Mouse (Mus musculus) stomach, embryonic 16.5 days (tissue): ENCODE data around the gene Tlx1. TPM values are rescaled to one million over a fixed set of nuclear protein-coding genes. Genes with fewer than 3 reads are reported as not detected.

Source experiments
- ATAC-seq: fragments of 200-750 bp; cut with Nextera tagmentation; 2 replicates; pipeline ENCODE4 v1.8.0; 2017; ENCODE audit warnings: moderate number of reproducible peaks, moderate TSS enrichment; ENCODE audit not compliant: insufficient read depth, low FRiP score
- H3K27ac ChIP-seq: fragments of 300-500 bp; sonication (generic); 2 replicates; pipeline ENCODE4 v1.5.1; 2014; ENCODE audit warnings: low read length
- H3K27me3 ChIP-seq: fragments of 300-500 bp; sonication (generic); 2 replicates; pipeline ENCODE4 v1.6.1; 2014; ENCODE audit warnings: low read length, control low read depth, mixed read lengths; ENCODE audit not compliant: control insufficient read depth, insufficient read depth
- H3K36me3 ChIP-seq: fragments of 300-500 bp; sonication (generic); 2 replicates; pipeline ENCODE4 v1.6.1; 2014; ENCODE audit warnings: low read length; ENCODE audit not compliant: control insufficient read depth, insufficient read depth
- H3K4me1 ChIP-seq: fragments of 300-500 bp; sonication (generic); 2 replicates; pipeline ENCODE4 v1.6.1; 2014; ENCODE audit warnings: low read length, control low read depth, mixed read lengths; ENCODE audit not compliant: control insufficient read depth, insufficient read depth
- H3K4me2 ChIP-seq: fragments of 300-500 bp; sonication (generic); 2 replicates; pipeline ENCODE4 v1.6.1; 2014; ENCODE audit warnings: low read depth, low read length, mixed read lengths
- H3K4me3 ChIP-seq: fragments of 300-500 bp; sonication (generic); replicated peaks from 2 replicates; pipeline ENCODE4 v1.5.1; 2014; ENCODE audit warnings: mild to moderate bottlenecking, low read length
- H3K9ac ChIP-seq: fragments of 300-500 bp; sonication (generic); 2 replicates; pipeline ENCODE4 v1.6.1; 2014; ENCODE audit warnings: low read length
- H3K9me3 ChIP-seq: fragments of 300-500 bp; sonication (generic); replicated peaks from 2 replicates; pipeline ENCODE4 v1.6.1; 2016; ENCODE audit warnings: low read length, control low read depth; ENCODE audit not compliant: control insufficient read depth
- WGBS: fragments of 180-500 bp; shearing (Covaris S2); extraction: QIAGEN DNeasy Blood & Tissue Kit; methylation state at CpG from one replicate; pipeline ENCODE4 v1.1.7; 2014; 5-methylcytosine and 5-hydroxymethylcytosine counted together
- polyA plus RNA-seq: library from polyadenylated mRNA; unstranded; fragments of >200 nt; fragmentation: Nextera tagmentation; extraction: Ambion mirVana; gene quantifications from 2 replicates; pipeline ENCODE4 v1.2.1, GENCODE M21; 2015

Tlx1 gene
- 1.1 and 3.5 TPM in 2 replicates for polyA plus RNA-seq

- Histone ChIP-seq H3K27ac (peak within 1 kb of the TSS; percentile 14; the same call in 1 of the 2 replicates), H3K36me3 (no peaks in the 10 kb centered on the region), H3K4me1 (peaks cover 8% of the 10 kb centered on the region; the same call in 1 of the 2 replicates), H3K4me2 (peak within 1 kb of the TSS; percentile 40), H3K9me3 (no peaks in the 10 kb centered on the region), H3K27me3 (peaks cover 94% of the 10 kb centered on the region), H3K9ac (peak within 1 kb of the TSS; percentile 39; the same call in 1 of the 2 replicates), H3K4me3 (peak within 1 kb of the TSS; percentile 36)
- WGBS: 1% methylated on average over 60 of the region's 61 CpGs
- peak; percentile 26; the same call in 1 of the 2 replicates for ATAC-seq
Measured at GRCm38 (mm10) chr19:45150490-45151181, at the start of gene Tlx1. Gene Tlx1, plus strand, starts transcription at chr19:45150680.

GRCm38 (mm10) chr19:45105591-45105990, 44.9 kb upstream of the Tlx1 start:
- no peaks in the 10 kb centered on the region for H3K36me3 ChIP-seq
- ATAC-seq: no peak
- no peak overlapping the region for H3K4me2 ChIP-seq
- H3K4me1 ChIP-seq: no peaks in the 10 kb centered on the region
- no peaks in the 10 kb centered on the region for H3K9me3 ChIP-seq
- H3K9ac ChIP-seq: no peak overlapping the region
- H3K4me3 ChIP-seq: no peak overlapping the region
- H3K27me3 ChIP-seq: peaks cover 35% of the 10 kb centered on the region
- no peak overlapping the region for H3K27ac ChIP-seq
- 42% methylated on average over 1 of the region's 1 CpGs for WGBS

GRCm38 (mm10) chr19:45106689-45107088, 43.8 kb upstream of the Tlx1 start:
- Histone ChIP-seq H3K9me3 (no peaks in the 10 kb centered on the region), H3K9ac (no peak overlapping the region), H3K4me3 (no peak overlapping the region), H3K4me1 (no peaks in the 10 kb centered on the region), H3K27ac (no peak overlapping the region), H3K27me3 (peaks cover 35% of the 10 kb centered on the region), H3K36me3 (no peaks in the 10 kb centered on the region), H3K4me2 (no peak overlapping the region)
- WGBS: 49% methylated on average over 6 of the region's 6 CpGs
- ATAC-seq: peak; percentile 56; the same call in 1 of the 2 replicates

GRCm38 (mm10) chr19:45110681-45111080, 39.8 kb upstream of the Tlx1 start:
- 60% methylated on average over 8 of the region's 8 CpGs for WGBS
- no peaks in the 10 kb centered on the region for H3K27me3 ChIP-seq

GRCm38 (mm10) chr19:45112444-45112843, 38.0 kb upstream of the Tlx1 start:
- Histone ChIP-seq H3K9ac (no peak overlapping the region), H3K9me3 (no peaks in the 10 kb centered on the region), H3K4me3 (no peak overlapping the region), H3K4me2 (no peak overlapping the region), H3K4me1 (peaks cover 5% of the 10 kb centered on the region; the same call in 1 of the 2 replicates), H3K27ac (no peak overlapping the region), H3K27me3 (no peaks in the 10 kb centered on the region), H3K36me3 (no peaks in the 10 kb centered on the region)
- ATAC-seq: no peak
- 79% methylated on average over 6 of the region's 6 CpGs for WGBS

More at GRCm38 (mm10) chr19:45110681-45111080, 39.8 kb upstream of the Tlx1 start:
- peaks cover 5% of the 10 kb centered on the region; the same call in 1 of the 2 replicates for H3K4me1 ChIP-seq
- no peak overlapping the region for H3K9ac ChIP-seq
- H3K36me3 ChIP-seq: no peaks in the 10 kb centered on the region
- H3K4me3 ChIP-seq: no peak overlapping the region
- no peak for ATAC-seq
- no peak overlapping the region for H3K4me2 ChIP-seq
- no peak overlapping the region for H3K27ac ChIP-seq
- H3K9me3 ChIP-seq: no peaks in the 10 kb centered on the region

- H3K27me3 ChIP-seq: no peaks in the 10 kb centered on the region
- no peak overlapping the region for H3K27ac ChIP-seq
- 7% methylated on average over 18 of the region's 18 CpGs for whole genome bisulfite sequencing
- no peaks in the 10 kb centered on the region for H3K9me3 ChIP-seq
- H3K4me3 ChIP-seq: no peak overlapping the region
- no peak overlapping the region for H3K9ac ChIP-seq
- peaks cover 5% of the 10 kb centered on the region; the same call in 1 of the 2 replicates for H3K4me1 ChIP-seq
- no peak overlapping the region for H3K4me2 ChIP-seq
- H3K36me3 ChIP-seq: no peaks in the 10 kb centered on the region
- ATAC-seq: no peak
Measured at GRCm38 (mm10) chr19:45113791-45114460, 36.6 kb upstream of the Tlx1 start.

- Histone ChIP-seq H3K4me3 (no peak overlapping the region), H3K27ac (no peak overlapping the region), H3K9me3 (no peaks in the 10 kb centered on the region), H3K4me1 (peaks cover 5% of the 10 kb centered on the region; the same call in 1 of the 2 replicates), H3K9ac (no peak overlapping the region; the same call in 1 of the 2 replicates), H3K36me3 (no peaks in the 10 kb centered on the region), H3K4me2 (no peak overlapping the region), H3K27me3 (no peaks in the 10 kb centered on the region)
- no peak for ATAC-seq
- 38% methylated on average over 2 of the region's 3 CpGs for WGBS
Measured at GRCm38 (mm10) chr19:45114772-45115171, 35.7 kb upstream of the Tlx1 start.

GRCm38 (mm10) chr19:45116798-45117197, 33.7 kb upstream of the Tlx1 start:
- Histone ChIP-seq H3K4me3 (no peak overlapping the region), H3K27ac (no peak overlapping the region), H3K4me1 (peaks cover 5% of the 10 kb centered on the region; the same call in 1 of the 2 replicates), H3K4me2 (no peak overlapping the region), H3K27me3 (no peaks in the 10 kb centered on the region), H3K36me3 (no peaks in the 10 kb centered on the region), H3K9ac (no peak overlapping the region), H3K9me3 (no peaks in the 10 kb centered on the region)
- ATAC-seq: no peak
- WGBS: 59% methylated on average over 1 of the region's 1 CpGs
